Mouse (Mus musculus): ENCODE results near the gene Gpbar1.

- TF ChIP-seq CTCF (IDR thresholded peaks at IDR 0.05; ENCODE audit: control insufficient read depth, insufficient read depth, insufficient replicate concordance, low read depth, low read length) (no peak), POLR2A (IDR thresholded peaks at IDR 0.05; ENCODE audit: control insufficient read depth, low read depth, low read length) (no peak)
These were observed 39.2 kb upstream of the Gpbar1 start for GRCm38 (mm10) chr1:74239162-74239561.

Data from testis, adult 2 months (tissue).